Mouse (Mus musculus) layer of hippocampus, postnatal 14 days (tissue): ENCODE results near the gene Alkbh6. TPM values are rescaled to one million over a fixed set of nuclear protein-coding genes. Genes with fewer than 3 reads are reported as not detected.

Experiments
- total RNA-seq, 2 experiments: library from RNA; stranded (reverse); gene quantifications; 2 replicates each; pipeline ENCODE4 v1.2.3; 2021

Alkbh6 gene
- total RNA-seq, 2 experiments from 2014 or later, result 41.6 to 45.9 TPM

Other genes with a start within 250 kb of the Alkbh6 start
- 1 to 10 TPM; 3.6 to 4.5 TPM for gene Zfp82, start 235.8 kb upstream of the Alkbh6 start, total RNA-seq
- gene Gm26920, start 218.3 kb upstream of the Alkbh6 start, total RNA-seq, result not detected
- 1 to 10 TPM; 6.9 to 8.5 TPM for gene Zfp566, start 218.2 kb upstream of the Alkbh6 start, total RNA-seq
- gene Zfp260, start 213.9 kb upstream of the Alkbh6 start, total RNA-seq, result 10 to 100 TPM; 65.1 to 72.3 TPM
- gene Zfp382, start 186.8 kb upstream of the Alkbh6 start, total RNA-seq, result 10 to 100 TPM; 25.3 to 27.6 TPM
- gene Zfp146, start 139.0 kb upstream of the Alkbh6 start, total RNA-seq, result 10 to 100 TPM; 48.4 to 52.6 TPM
- gene Cox7a1, start 124.6 kb upstream of the Alkbh6 start, total RNA-seq, result 1 to 10 TPM; 6.2 to 8.6 TPM
- gene Capns1, start 109.9 kb upstream of the Alkbh6 start, total RNA-seq, result 100 to 1,000 TPM; 206 to 239 TPM
- gene Polr2i, start 76.8 kb upstream of the Alkbh6 start, total RNA-seq, result 10 to 100 TPM; 53.9 to 58.0 TPM
- 100 to 1,000 TPM; 135 to 139 TPM for gene Tbcb, start 76.4 kb upstream of the Alkbh6 start, total RNA-seq
- gene Ovol3, start 73.0 kb upstream of the Alkbh6 start, total RNA-seq, result not detected
- gene Thap8, start 28.6 kb upstream of the Alkbh6 start, total RNA-seq, result under 1 TPM; 0.35 to 0.67 TPM
- 1 to 10 TPM; 2.7 to 3.0 TPM for gene Wdr62, start 28.3 kb upstream of the Alkbh6 start, total RNA-seq
- 100 to 1,000 TPM; 501 to 515 TPM for gene Clip3, start 17.0 kb upstream of the Alkbh6 start, total RNA-seq
- gene Syne4, start 6.1 kb downstream of the Alkbh6 start, total RNA-seq, result 1 to 10 TPM; 4.2 to 5.8 TPM
- under 1 TPM; 0.43 to 0.74 TPM for gene E130208F15Rik, start 13.0 kb downstream of the Alkbh6 start, total RNA-seq
- gene Sdhaf1, start 15.2 kb downstream of the Alkbh6 start, total RNA-seq, result 1 to 10 TPM; 7.8 to 8.9 TPM
- gene Lrfn3, start 54.1 kb downstream of the Alkbh6 start, total RNA-seq, result 10 to 100 TPM; 32.5 to 35.5 TPM
- 10 to 100 TPM; 26.7 to 30.1 TPM for gene Tyrobp, start 105.0 kb downstream of the Alkbh6 start, total RNA-seq
- not detected for gene Hcst, start 111.1 kb downstream of the Alkbh6 start, total RNA-seq
- 1 to 10 TPM; 3.7 to 3.8 TPM for gene Nfkbid, start 113.0 kb downstream of the Alkbh6 start, total RNA-seq
- gene Aplp1, start 136.8 kb downstream of the Alkbh6 start, total RNA-seq, result 100 to 1,000 TPM; 981 to 987 TPM
- gene Kirrel2, start 149.0 kb downstream of the Alkbh6 start, total RNA-seq, result 10 to 100 TPM in 1 of 2 experiments, 1 to 10 TPM in 1; 8.5 to 15.5 TPM
- 1 to 10 TPM; 1.2 to 1.3 TPM for gene Nphs1, start 149.6 kb downstream of the Alkbh6 start, total RNA-seq
- gene Prodh2, start 184.9 kb downstream of the Alkbh6 start, total RNA-seq, result not detected
- gene Arhgap33, start 226.3 kb downstream of the Alkbh6 start, total RNA-seq, result 100 to 1,000 TPM; 160 to 163 TPM
- gene Hspb6, start 243.5 kb downstream of the Alkbh6 start, total RNA-seq, result 1 to 10 TPM; 6.2 to 6.6 TPM
- 1 to 10 TPM; 4.9 to 5.9 TPM for gene Proser3, start 243.6 kb downstream of the Alkbh6 start, total RNA-seq